Mouse (Mus musculus): ENCODE measurements at regions not wholly inside any gene's neighbourhood (a gene's known extent, or its start where the extent isn't known, plus 50 kb on each side); places are given as distances from the start of the nearest gene placed in this dataset.
A peak's percentile ranks its signal among the peaks of the same experiment; 100 is the strongest.

DNA sequence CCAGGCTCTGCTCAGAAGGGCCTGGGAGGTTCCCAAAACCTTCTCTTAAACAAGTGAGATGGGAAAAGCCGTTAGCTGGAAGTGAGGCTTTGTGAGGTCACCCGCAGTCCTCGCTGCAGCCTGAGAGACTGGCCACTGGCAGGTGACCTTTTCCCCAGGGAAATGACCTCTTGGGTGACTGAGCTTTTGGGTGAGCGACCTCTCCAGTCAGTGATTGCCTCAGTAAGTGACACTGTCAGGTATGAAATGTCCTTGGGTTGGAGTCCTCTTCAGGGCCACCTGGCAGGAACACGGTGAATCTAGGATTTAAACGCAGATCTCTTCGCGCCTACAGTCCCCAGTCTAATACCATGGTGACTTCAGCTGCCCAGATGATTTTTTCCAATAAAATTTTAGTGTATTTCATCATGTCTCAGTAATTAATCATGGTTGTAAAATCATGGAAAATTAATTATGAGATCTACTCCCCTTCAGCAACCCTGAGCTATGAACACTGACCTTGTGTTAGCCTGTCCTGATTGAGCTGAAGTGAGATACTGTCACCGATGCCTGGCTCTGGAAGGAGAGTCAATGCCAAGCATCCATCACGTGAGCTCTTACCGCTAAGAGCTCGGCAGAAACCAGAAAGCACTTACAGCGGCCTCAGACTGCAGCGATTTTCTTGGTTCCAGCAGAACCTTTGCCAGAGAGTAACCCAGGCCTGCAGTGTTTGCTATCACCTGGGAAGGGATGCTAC lies 87.5 kb upstream of the Sulf2 start:
- no peak for DNase-seq (ENCODE audit: low read depth, low spot score)

DNA sequence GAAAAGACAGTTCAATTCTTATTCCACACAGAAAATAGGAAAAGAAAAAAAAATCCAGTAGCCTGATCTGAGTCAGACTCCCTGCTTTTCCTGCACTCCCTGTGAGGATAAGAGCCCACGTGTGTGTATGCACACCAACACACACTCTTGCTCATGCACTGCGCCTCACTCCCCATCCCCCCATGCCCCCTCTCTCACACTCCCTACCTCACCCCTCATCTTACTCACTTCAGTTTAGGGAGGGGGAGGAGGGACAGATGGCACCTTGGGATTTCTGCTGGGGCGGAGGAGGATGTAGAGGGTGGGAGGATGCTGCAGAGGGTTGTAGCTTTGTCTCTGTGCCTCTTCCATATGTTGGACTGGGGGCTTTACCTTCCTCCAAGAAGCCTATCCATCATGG lies 85.8 kb upstream of the Sulf2 start:
- no peak for DNase-seq (ENCODE audit: low read depth, low spot score)

DNA sequence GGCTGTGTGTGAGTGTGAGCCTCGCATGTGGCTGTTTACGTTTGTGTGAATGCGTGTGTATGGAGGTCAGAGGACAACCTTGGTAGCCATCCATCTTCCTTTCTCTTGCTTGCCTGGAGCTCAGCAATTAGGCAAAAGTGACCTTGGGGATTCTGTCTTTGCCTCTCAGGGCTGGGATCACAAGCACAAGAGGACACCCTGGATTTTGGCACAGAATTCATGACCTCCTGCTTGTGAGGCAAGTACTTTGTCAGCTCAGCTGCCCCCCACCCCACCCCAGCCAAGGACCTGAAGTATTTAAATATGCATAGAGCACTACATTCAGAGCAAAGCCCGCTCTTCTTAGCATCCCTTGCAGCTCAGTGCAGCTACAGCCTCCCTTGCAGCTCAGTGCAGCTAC lies 84.6 kb upstream of the Sulf2 start:
- DNase-seq (ENCODE audit: low read depth, low spot score) = no peak

DNA sequence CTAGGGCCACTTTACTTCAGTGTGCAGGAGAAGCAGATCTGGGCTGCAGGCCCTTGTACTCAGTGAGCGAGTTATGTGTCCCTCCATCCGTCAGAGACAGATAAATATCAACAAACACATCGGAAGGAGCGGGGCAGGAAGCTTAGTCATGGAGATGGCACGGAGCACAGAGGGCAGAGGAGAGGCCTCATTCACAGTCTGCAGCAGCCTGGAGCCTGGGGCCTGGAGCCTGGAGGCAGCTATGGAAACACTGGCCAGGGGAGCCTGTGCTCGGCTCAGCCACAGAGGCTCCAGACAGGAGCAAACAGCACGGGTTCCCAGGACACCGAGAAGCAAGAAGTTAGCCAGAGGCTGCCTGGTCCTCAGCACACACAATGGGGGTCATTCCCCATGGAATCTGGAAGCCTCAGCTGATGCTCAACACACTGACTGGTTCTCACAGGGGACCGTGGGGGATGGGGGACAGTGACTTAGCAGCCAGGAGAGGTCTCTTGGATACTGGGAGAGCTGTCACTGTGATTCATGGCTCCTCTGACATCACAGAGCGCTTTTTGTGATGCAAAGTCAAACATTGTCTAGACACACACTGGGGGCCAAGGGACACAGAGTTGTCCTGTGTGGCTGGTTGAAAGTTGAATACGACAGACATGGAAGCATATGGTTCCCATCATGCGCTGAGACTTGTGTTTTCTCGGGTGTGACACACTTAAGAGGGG lies 82.2 kb upstream of the Sulf2 start:
- DNase-seq (ENCODE audit: low read depth, low spot score) = peak; percentile 85

DNA sequence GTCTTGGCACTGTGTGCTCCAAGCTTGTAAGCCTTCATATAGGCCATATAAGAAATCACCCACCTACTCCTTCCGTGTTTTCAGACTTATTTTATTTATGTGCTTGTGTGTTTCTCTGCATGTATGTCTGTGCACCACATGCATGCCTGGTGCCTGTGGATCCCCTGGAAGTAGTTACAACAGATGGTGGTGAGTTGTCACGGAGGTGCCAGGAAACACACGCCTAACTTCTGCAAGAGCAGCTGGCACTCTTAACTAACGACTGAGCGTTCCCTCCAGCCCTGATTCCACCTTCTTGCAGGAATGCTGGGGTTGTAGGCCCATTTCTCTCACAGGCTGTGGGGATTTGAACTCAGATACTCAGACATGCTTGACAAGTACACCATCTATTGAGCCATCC lies 80.6 kb upstream of the Sulf2 start:
- peak; percentile 10 for DNase-seq (ENCODE audit: low read depth, low spot score)

DNA sequence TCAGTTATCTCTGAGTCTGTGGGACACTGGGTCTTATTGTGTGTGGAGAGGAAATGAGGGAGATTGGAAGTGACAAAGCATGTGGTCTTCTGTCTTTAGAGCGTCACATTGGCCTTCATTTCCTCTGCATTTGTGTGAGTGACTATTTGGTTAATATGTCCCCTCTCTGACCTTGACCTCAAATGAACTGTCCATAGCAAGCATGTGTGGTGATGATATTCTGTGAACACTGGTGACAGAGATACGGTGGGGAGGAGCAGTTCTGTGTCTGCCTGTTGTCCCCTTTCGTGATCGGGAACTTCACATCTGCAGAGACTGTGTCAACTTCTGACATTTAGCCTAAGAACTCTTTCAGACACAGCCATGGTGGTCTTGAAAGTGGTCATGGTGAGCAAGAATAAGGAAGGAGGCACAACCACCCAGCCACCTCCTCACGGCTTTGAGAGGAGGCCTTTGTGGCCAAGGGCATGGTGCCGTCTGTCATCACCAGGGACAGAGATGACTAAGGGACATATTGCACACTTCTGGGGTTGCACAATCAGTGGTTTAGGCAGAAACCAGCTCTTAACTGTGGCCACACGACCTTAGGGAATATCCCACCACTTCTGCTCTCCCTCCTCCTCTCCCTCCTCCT lies 79.2 kb upstream of the Sulf2 start:
- DNase-seq (ENCODE audit: low read depth, low spot score) = peak; percentile 70

DNA sequence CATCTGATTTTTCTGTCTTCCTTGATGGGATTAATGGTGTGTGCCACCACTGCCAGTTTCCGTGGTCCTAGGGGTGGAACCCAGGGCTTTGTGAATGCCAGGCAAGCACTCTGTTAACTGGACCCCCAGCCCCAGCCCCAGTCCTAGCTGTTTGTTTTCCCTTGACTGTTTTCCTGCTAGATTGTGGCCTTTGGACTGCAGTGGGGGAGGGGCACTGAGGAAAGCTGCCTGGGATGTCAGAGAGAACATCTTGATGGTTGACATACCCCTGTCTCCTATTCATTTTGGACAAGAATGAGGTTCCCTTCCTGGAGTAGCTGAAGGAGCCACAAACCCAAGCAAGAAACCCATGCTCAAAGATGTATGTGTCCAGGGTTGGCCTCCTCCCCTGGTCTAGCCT lies 77.8 kb upstream of the Sulf2 start:
- DNase-seq (ENCODE audit: low read depth, low spot score) = no peak

DNA sequence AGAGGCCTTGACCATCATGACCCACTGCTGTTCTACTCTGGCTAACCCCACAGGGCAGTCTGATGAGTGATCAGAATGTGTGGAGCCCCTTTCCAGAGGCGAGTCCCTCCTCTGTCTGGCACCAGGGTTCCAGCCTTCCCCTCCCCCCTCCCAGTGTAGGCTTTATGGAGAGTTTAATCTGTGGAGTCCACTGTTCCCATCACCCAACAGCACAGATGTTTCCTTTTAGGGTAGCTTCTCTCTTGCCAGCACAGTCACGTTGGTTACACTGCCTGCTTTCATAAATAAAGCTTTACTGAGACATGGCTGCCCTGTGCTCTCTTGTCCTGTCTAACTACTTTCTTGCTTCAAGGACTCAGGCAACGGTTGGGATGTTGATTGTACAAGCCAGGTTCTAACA lies 76.9 kb upstream of the Sulf2 start:
- DNase-seq (ENCODE audit: low read depth, low spot score) = peak; percentile 19

DNA sequence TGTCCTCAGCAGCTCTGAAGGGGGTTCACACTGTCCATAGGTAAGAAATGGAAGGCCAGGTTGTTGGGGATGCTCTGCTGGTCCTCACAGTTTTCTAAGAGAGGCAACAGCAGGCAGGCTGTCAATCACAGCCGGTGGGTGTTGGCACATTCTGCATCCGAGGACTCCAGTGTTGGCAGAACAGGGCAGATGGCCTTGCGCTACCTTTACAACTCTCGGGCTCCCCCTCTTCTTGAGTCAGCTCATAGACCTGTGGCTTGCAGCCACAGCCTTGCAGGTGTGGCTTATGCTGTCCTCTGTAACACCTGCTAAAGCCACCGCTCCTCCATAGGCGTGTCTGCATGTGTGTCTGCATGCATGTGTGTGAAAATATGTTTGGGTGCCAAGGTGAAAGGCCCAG lies 75.2 kb upstream of the Sulf2 start:
- DNase-seq (ENCODE audit: low read depth, low spot score) = no peak

DNA sequence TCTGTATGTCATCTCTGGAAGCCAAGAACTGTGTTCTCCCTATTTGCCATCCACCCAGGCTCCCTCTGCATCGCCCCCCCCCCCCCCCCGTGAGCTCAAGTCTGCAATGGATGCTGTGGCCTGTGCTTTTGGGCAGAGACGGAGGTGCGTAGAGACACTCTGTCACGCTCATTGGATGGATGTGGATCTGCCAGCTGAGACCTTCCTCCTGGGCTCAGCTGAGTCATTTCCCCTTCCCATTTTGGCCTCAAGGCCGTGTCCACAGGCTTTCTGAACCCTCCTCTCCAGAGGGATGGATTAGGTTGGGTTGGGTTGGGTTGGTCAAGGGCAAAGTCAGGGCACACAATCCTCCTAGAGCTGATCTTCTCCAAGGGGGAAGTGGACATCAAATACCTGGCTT lies 72.9 kb upstream of the Sulf2 start:
- DNase-seq (ENCODE audit: low read depth, low spot score) = no peak

DNA sequence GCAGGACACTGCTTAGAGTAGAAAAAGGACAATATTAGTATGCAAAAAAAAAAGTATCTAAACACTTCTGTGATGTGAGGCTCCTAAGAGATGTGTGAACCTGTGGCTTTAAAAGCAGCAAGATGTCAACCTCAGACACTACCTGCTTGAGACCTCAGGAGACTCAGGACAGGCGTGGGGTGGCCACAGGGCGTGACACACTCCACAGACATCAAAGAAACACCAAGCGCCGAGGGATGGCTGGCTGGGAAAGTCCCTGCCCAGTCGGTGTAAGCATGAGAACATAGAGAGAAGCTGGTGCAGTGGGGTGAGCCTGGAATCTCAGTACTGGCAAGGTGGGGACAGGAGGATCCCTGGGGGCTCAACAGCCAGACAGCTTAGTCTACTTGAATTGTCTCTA lies 72.0 kb upstream of the Sulf2 start:
- no peak for DNase-seq (ENCODE audit: low read depth, low spot score)

DNA sequence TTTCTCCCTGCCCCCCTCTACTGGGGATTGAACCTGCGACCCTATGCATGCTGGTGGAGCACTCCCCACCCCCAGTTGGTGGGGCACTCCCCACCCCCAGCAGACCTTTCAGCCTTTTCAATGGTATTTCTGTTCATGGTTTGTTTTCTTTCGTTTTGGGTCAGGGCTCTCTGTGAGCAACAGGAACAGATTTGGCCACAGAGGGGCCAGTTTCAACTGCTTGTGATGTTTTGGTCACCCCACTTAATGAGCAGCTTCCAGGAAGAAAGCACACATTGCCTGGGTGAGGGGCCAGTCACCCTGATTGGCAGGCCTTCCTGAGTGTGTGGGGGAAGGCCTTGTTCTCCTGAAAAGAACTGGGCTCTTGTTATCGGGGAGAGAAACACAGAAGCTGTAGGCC lies 71.5 kb upstream of the Sulf2 start:
- no peak for DNase-seq (ENCODE audit: low read depth, low spot score)

DNA sequence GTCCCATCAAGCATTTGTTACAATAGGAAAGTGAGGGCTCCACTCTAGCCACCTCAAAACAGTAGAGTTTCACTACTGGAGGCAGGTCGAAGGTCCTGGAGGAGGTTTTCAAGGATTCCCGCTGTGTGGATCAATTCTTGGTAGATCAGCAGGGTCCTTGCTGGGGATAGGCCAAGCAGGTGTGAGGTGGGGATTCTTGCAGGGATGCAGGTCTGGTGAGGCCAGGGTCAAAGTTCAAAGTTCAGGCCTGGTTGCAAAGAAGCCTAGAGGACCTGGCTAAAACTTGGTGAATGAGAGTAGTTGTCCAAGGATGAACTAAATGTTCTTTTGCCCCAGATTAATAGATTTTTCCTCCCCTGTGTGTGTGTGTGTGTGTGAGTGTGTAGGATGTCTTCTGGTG lies 70.9 kb upstream of the Sulf2 start:
- no peak for DNase-seq (ENCODE audit: low read depth, low spot score)

DNA sequence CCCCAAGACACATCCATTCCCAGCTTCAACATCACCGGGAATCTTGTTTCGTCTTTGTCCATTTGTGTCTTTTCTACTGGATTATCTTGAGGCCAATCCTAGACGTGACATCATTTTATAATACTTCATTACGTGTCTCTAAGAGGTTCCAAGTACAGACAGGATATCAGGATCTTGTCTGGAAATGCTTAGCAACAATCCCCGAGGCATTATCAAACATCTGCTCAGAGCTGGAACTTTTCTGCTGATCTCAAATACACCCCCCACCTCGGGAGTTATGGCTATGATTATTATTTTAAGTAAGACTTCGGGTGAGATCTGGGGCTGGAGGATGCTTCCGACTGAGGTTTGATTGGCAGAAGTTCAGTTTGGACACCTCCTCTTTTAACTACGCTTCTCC lies 69.9 kb upstream of the Sulf2 start:
- no peak for DNase-seq (ENCODE audit: low read depth, low spot score)

DNA sequence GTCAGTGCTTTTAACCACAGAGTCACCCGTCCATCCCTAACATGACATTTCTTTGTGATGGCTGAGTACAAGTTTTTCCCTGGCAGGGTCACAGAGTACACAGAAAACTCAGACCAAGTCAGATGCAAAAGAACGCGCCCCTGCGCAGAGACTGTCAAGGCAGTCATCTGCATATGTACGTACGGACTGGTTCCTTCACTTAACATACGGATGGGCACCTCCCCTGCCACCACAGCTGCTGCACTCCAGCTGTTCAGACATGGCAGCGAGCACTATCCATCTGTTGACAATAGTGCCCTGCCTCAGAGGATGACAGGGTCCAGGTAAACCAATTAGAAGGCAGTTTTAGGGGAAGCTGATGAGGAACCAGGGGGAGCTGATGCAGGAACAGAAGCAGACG lies 63.3 kb upstream of the Sulf2 start:
- no peak for DNase-seq (ENCODE audit: low read depth, low spot score)

DNA sequence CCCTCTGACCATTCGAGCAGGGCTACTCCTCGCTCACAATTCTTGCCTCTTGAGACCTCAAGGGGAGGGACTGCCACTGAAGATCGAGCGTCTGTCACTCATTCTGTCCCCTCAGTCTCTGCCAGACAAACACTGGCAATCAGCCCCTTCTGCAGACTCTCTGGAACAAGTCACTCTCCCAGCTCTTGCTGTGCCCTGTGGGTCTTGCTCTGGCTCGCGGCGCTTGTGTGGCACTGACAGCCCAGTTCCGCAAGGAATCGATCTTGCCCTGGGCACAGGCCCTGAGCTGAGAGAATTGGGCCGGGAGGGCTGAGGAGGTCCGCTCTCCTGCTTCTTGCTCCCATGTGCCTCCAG lies 61.0 kb upstream of the Sulf2 start:
- DNase-seq (ENCODE audit: low read depth, low spot score) = no peak

DNA sequence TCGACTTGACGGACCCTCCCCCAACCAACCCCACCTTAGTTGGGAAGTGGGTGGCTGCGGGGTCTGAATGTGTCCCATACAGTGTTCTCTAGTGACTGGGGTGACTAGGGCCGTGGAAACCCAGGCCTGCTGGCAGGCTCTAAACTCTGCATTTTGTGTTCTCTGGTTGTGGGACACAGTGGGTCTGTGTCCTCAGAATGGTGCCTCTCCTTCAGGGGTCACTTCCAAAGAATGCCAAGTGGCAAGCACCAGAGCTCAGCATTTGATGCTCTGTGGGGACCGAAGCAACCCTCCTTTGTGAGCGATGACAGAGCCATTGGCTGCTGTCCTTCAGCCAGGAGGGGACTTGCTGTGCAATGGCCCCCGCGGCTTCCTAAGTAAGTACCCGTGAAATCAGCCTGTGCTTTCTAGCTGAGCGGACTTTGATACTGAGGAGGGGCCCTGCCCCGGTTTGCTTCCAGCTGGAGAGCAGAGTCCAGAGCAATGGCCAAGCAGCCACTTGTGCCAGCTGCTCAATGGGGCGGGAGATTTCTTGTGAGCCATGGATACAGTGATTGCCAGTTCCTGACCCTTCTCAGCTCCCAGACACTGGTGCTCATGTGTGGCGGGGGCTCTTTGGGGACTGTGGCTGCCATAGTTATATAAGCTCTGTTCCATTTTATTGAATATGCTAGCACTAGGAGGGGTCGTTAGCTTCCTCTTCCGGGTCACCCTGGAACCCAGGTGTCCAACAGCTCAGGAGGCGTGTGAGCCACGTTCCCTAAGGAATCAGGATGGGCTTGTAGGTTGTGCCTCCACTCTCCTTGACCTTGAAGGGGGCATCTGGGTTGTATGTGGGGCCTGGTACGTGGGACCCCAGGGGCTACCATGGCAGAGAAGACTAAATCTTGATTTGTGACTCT lies 60.4 kb upstream of the Sulf2 start:
- DNase-seq (ENCODE audit: low read depth, low spot score) = no peak

DNA sequence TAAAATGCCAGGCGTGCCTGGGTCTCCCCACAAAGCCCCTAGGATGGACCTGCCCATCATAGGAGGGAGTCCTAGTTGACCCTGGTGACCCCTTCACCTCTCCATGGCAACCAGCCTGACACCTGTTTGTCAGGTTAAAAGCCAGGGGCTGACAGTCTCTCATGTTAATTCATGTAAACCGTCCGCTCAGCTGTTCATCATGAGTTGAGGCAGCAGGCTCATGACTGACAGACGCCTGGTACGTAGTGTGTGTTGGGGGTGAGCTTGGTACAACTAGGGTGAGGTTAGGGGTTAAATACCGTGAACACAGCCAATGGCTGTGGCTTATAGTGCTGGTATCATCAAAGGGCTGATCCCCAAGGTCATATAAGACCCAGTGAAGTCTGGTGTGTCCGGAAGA lies 59.7 kb upstream of the Sulf2 start:
- no peak for DNase-seq (ENCODE audit: low read depth, low spot score)

DNA sequence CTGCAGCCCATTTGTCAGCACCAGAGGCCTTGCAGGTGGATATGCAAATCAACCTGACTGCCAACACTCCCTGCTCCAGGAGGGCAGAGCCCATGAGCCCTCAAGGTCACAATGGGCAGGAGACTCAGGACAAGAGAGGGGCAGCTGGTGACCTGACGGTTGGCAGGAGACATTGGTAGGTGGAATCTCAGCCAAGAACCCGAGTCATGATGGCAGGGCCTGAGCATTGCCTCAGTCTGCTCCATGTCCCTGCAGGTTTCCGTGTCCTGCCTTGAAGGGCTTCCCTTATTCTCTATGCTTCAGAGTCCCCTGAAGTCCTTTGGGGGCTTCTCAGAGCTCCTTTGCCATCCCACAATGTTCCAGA lies 51.7 kb upstream of the Sulf2 start:
- DNase-seq (ENCODE audit: low read depth, low spot score) = no peak

DNA sequence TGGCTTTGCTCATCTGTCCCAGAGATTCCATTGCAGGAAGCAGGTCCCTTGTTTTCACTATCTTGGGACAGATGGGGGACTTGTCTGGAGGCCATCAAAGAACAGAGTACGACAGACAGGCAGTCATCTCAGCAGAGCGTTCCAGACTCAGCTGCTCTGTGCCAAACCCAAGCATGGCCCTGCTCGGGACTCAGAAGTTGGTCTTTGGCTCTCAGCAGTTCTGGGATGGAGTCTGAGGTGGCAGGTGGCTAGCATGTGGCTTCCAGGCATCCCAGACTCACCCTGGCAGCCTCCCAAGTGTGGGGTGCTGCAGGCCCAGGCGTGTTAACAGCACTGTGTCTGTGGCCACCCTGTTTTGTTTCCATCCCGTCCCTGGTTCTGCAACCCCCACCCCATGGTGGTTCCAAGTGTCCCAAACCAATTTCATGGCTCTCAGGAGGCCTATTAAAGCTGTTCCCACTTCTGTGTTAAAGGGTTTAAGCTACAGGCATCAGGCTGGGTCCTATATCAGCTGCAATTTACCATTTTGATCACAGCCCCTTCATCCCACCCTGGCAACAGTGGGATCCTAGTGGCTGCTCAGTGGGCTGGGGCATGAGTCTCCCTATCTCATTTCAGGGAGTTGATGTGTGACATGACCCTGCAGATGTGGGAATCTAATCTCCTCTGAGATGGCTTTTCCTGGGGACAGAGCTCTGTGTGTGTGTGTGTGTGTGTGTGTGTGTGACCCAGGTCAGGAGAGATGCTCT lies 51.1 kb upstream of the Sulf2 start:
- DNase-seq (ENCODE audit: low read depth, low spot score) = peak; percentile 16

Measured in 3T3-L1 (cell line).